Mouse (Mus musculus) hematopoietic stem cell, adult 5-6 weeks (primary cell): ENCODE data around the gene Mob4. TPM values are rescaled to one million over a fixed set of nuclear protein-coding genes. Genes with fewer than 3 reads are reported as not detected.

Experiments used
- ATAC-seq, 2 experiments: fragments of 125-278 bp in 1 of 2; replicated peaks in 1 of 2; 2 replicates each; pipeline ENCODE4 v1.8.0; 2016 to 2017; ENCODE audit warnings: inconsistent platforms in 2 of 2, mild to moderate bottlenecking in 2 of 2, moderate number of reproducible peaks in 2 of 2, low read depth in 1 of 2, moderate TSS enrichment in 1 of 2; ENCODE audit not compliant: low FRiP score in 2 of 2, poor library complexity in 2 of 2, severe bottlenecking in 2 of 2, insufficient read depth in 1 of 2, low TSS enrichment in 1 of 2
- total RNA-seq: library from RNA; stranded (forward); fragments of 172-1452, 232-1000 nt; gene quantifications from 2 replicates; pipeline ENCODE4 v1.2.3, GENCODE M21; 2017

Mob4 gene
- total RNA-seq, 1 experiment from 2014 or later, result 68.9 TPM

DNA sequence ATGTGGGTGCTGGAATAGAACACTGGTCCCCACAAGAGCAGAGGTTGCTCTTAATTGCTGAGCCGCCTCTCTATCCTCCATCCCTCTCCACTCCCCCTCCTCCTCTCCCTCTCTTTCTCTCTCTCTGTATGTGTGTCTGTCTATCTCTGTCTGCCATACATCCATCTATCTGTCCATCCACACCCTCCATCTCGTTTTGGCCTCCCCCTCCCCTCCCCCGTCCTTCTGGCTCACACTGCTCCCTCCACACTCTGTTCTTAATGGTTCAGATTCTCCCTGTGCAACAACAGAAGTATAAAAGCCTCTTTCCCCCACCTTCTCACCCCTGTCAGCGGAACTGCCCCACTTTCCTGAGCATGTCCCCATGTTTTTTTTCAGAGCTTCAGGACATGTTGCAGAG lies 36.5 kb downstream of the Mob4 start:
- ATAC-seq, result no peak

DNA sequence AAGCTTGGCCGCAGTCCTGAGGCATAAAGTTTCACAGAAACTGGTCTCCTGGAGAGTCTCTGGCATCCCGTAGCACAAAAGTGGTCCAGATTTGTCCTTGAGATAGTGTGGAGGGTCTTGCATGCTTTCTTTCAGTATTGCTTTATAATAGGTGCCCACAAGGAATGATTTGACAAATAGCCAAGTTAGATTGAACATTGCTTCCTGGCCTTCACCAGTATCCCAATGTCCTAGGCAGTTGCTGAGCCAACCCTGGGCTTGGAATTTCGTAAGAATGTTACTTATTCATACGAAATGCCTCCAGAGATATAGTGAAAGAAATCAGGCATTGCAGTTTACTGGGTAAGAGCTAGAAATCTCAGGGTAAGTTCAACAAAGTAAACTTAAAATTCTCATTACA lies 37.6 kb downstream of the Mob4 start:
- ATAC-seq, result no peak

- ATAC-seq, result no peak; a peak in 1 of 4 replicates
Observed at GRCm38 (mm10) chr1:55171361-55172325, 40.6 kb downstream of the Mob4 start.

DNA sequence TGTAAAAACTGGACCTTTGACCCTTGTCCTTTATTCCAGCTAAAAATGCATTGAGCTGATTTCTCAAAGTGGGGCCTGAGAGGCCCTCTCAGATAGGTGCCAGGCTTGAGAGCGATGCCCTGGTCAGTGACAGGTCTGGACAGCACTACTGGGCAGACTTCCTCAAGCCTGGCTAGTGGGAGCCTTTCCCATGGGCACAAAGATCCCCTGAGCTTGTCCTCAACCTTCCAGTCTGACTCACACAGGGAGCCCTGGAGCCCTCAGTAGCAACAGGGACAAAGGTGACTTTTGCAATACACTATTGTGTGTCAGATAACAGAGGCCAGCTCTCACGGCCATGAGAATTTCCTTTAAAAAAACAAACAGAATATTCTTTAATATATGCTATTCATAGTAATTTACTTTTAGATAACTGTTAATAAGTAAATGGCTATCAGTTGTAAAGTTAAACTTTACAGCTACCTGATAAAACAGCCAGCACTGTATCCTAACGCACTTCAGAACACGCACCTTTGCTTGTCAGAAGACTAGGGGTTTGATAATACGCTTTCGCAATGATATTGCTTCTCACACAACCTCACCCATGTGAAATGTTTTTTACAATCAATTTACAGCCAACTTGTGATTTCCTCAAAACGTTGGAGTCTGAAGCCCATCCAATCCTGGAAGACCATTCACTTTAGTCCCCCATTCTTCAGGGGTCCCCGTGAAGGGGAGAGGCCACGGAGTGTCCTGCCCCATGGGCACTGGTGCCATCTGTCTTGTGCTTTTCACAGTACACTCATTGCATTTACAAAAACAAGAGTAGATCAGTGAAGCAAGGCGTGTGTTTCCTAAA lies 42.9 kb downstream of the Mob4 start:
- no peak for ATAC-seq

DNA sequence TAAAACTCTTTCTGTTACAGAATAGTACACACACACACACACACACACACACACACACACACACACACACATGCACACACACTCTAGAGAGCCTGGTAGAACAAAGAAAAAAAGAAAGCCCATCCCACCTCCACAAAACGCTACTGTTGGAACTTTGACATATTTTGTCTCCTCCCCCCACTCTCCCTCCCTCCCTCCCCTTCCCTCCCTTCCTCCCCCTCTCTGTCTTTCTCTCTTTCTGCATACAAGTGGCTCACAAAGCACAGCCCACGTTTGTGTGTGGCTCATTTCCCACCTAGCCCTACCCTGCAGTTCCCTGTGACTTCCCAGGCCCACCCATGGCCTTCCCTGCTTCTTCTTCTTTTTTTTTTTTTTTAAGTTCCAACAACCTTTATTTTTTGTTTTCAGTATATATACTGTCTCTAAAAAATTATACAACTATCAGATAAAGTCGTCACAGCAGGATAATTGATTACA lies 43.6 kb downstream of the Mob4 start:
- ATAC-seq, result no peak

DNA sequence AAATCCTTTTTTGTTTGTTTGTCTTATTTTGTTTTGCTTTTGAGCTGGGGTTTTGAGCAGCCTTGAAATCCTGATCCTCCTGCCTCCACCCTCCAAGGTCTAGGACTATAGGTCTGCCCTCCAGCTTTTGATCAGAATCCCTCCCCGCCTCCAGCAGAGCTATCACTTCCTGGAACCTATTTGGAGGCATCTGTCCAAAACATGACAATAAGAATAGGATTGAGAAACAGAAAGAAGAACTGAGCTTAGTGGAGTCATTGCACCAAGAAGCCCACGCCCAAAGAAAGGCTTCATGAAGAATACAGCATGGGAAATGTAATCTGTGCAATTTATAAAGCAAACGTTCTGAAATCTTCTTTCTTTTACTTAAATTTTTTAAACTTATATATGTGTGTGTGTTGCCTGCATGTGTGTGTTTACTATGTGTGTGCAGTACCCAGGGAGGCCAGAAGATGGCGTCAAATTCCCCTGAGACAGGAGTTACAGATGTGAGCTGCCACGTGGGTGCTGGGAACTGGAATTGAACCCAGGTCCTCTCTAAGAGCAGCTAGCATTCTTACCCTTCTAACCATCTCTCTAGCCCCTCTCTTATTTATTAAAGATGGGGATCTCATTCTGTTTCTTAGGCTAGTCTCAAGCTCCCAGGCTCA lies 49.0 kb downstream of the Mob4 start:
- no peak for ATAC-seq

- no peak for ATAC-seq
Observed at GRCm38 (mm10) chr1:55182392-55182791, 51.4 kb downstream of the Mob4 start.

DNA sequence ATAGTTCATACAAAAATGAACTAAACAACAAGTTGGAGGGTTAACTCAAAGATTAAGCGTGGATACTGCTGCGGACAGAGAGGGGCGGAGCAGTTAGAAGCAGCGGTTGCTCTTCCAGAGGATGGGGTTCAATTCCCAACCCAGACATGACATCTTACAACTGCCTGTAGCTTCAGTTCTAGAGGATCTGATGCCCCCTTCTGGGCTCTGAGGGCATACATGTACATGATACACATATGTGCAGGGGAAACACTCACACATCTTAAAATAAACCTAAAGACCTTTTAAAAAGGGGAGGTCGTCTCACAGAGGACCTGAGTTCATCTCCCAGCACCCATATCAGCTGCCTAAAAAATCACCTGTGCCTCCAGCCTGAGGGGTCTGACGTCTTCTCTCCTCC lies 54.7 kb downstream of the Mob4 start:
- no peak for ATAC-seq

DNA sequence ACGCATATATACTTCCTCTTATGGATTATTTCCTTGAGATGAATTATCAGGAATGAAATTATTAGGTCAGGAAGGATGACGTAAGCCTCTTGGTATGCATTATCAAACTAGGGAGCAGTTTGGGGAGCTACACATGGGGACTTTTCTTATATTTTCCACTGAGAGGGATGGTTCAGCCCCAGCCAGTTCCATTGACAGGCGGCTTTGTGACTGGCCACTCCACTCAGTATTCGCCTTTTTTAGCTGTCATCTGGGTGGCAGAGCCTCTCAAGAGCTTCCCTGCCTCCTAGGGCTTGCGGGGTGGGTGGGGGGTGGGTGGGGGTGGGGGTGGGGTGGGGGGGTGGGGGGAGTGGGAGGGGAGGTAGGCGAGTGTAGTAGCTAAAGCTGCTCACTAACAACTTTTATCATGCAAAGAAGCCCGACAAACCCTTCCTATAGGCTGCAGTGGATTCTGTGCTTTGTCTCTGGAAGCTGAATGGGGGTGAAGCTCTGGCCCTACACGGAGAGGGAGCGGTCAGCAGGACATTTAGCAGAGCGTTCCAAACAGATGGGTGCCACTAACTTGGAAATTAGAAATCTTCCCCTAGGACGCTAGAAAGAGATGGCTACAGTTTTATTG lies 55.7 kb downstream of the Mob4 start:
- ATAC-seq, result no peak

DNA sequence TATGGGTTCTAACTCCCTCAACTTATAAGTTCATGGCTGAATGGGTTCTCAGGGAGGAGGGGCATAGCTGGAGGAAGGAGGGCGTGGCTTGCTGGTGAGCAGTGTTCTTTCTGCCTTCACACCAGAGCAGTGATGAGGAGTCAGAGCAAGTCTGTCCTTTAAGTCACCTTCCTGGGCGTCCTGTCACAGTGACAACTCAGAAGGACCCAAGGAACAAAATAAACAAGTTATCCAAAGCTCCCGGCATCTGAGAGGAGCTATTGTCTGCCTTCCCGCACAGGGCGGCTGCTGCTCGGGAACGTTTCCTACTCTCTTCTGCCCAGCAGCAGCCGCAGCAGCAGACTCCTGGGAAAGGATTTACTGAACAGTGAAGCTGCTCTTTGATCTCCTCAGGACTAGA lies 61.0 kb downstream of the Mob4 start:
- peak in 1 of 2 experiments; percentile 62; a peak in 1 of 4 replicates for ATAC-seq

GRCm38 (mm10) chr1:55192824-55193223 lies 61.8 kb downstream of the Mob4 start:
- ATAC-seq, result no peak; a peak in 1 of 4 replicates

- no peak for ATAC-seq
Observed at GRCm38 (mm10) chr1:55193316-55193715, 62.3 kb downstream of the Mob4 start.

- ATAC-seq, result no peak
Observed at GRCm38 (mm10) chr1:55194064-55194915, 63.3 kb downstream of the Mob4 start.

- ATAC-seq, result no peak
Observed at GRCm38 (mm10) chr1:55195021-55195420, 64.0 kb downstream of the Mob4 start.

- ATAC-seq, result no peak
Observed at GRCm38 (mm10) chr1:55196327-55197003, 65.4 kb downstream of the Mob4 start.

DNA sequence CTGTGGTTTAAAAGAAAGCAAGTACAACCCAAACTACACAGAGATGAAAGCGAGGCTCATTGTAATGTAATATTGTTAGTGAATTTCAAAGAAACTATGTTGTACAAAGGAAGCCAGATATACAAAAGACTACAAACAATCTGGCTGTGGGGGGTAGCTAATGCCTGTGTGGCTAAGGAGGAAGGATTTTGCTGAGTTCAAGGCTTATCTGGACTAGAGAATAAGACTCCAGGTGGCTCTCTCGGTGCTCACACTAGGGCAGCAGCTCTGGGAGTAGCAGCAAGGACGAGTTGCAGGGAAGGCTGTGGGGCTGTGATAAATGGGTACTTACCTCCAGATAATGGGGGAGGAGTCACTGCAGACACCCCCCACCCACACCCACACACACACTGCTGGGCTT lies 67.7 kb downstream of the Mob4 start:
- no peak for ATAC-seq
